9 mouse cellular contexts compared by ENCODE assay signal in genomic region chr11:43349564-43349963, GRCm38 (mm10).
A peak's percentile ranks its signal among the peaks of the same experiment; 100 is the strongest.
DNase-seq lines count a peak whose midpoint lies in the region; TF ChIP-seq lines count a peak whose summit lies in the region.
"Had no signal": no experiment of that assay in that cellular context is flagged by ENCODE, and none has a peak within 500 bp of the region (broad histone marks: within the 10 kb centered on the region; RNA-seq: fewer than 3 reads in every experiment).

No protein-coding gene starts in this region.

- no peak overlapping the region for H3K4me3 ChIP-seq in layer of hippocampus, adult 2 months
- H3K4me3 ChIP-seq in ES-E14 (ENCODE audit: insufficient read depth in 1 of 2, low read depth in 1 of 2, low read length in 2 of 2, poor library complexity in 1 of 2, severe bottlenecking in 1 of 2): no peak overlapping the region
- H3K4me3 ChIP-seq in embryonic facial prominence, embryonic 10.5 days: no peak overlapping the region
- H3K4me3 ChIP-seq: forebrain, embryonic 12.5 days; liver, embryonic 15.5 days had no signal

- no peaks in the 10 kb centered on the region for H3K4me1 ChIP-seq in ES-E14 (ENCODE audit: control insufficient read depth in 2 of 2, insufficient read depth in 2 of 2, low read length in 2 of 2, poor library complexity in 1 of 2)
- peaks cover 13% of the 10 kb centered on the region for H3K4me1 ChIP-seq in embryonic facial prominence, embryonic 10.5 days
- H3K4me1 ChIP-seq: liver, embryonic 15.5 days had no signal

- no peak for DNase-seq in layer of hippocampus, adult 2 months (ENCODE audit: low spot score in 2 of 2)
- no peak for DNase-seq in layer of hippocampus, postnatal 25 days (ENCODE audit: extremely low spot score in 1 of 2, low spot score in 1 of 2)
- DNase-seq in ES-E14 (ENCODE audit: low read depth, low spot score) (peak; percentile 34), WW6 (ENCODE audit: low read depth, low spot score) (peak; percentile 34)
- peak; percentile 54 for DNase-seq in lung, postnatal 25 days (ENCODE audit: low spot score)
- DNase-seq in spleen, postnatal 10 days (ENCODE audit: low spot score in 2 of 2): no peak
- DNase-seq in embryonic facial prominence, embryonic 10.5 days (ENCODE audit: low spot score): no peak

- 53% methylated on average over 7 of the region's 7 CpGs for WGBS in embryonic facial prominence, embryonic 10.5 days

- peak; percentile 15; the same call in 1 of the 2 replicates for TF ChIP-seq CTCF in layer of hippocampus, adult 2 months (conservative IDR thresholded peaks at IDR 0.05)

- no peak overlapping the region for H3K9ac ChIP-seq in ES-E14 (ENCODE audit: insufficient read depth, low read depth, low read length, poor library complexity, severe bottlenecking)
- H3K9ac ChIP-seq: forebrain, embryonic 12.5 days; liver, embryonic 15.5 days had no signal

- peak overlapping the region; percentile 72; the same call in 1 of the 2 replicates for H3K27ac ChIP-seq in layer of hippocampus, adult 2 months
- no peak overlapping the region for H3K27ac ChIP-seq in ES-E14 (ENCODE audit: insufficient read depth, low read depth, low read length, poor library complexity, severe bottlenecking)
- H3K27ac ChIP-seq in embryonic facial prominence, embryonic 10.5 days (replicated peaks): no peak overlapping the region
- H3K27ac ChIP-seq: forebrain, embryonic 12.5 days; liver, embryonic 15.5 days had no signal

- no peaks in the 10 kb centered on the region for H3K27me3 ChIP-seq in embryonic facial prominence, embryonic 10.5 days (replicated peaks; ENCODE audit: low read depth, poor library complexity, severe bottlenecking)
- H3K27me3 ChIP-seq: forebrain, embryonic 12.5 days; liver, embryonic 15.5 days had no signal

- H3K9me3 ChIP-seq in ES-E14 (ENCODE audit: control insufficient read depth, insufficient read depth, low read depth, low read length): no peaks in the 10 kb centered on the region
- H3K9me3 ChIP-seq in embryonic facial prominence, embryonic 10.5 days: no peaks in the 10 kb centered on the region
- H3K9me3 ChIP-seq: forebrain, embryonic 12.5 days; liver, embryonic 15.5 days had no signal

- in situ Hi-C loops in ES-E14 (cut with MboI; ENCODE audit: low sequenced_read_pairs in 2 of 2, unreplicated experiment in 2 of 2): no loop called here

- no peaks in the 10 kb centered on the region for H3K36me3 ChIP-seq in ES-E14 (ENCODE audit: control insufficient read depth, insufficient read depth, low read length, poor library complexity, severe bottlenecking)
- H3K36me3 ChIP-seq in embryonic facial prominence, embryonic 10.5 days (replicated peaks): no peaks in the 10 kb centered on the region
- H3K36me3 ChIP-seq: forebrain, embryonic 12.5 days; liver, embryonic 15.5 days had no signal

TF ChIP-seq in ES-E14, 5 proteins besides CTCF, POLR2A, EP300 and RAD21:
- no peak for TF ChIP-seq ZNF384 (IDR thresholded peaks at IDR 0.05; ENCODE audit: low read depth, low read length)
- TF ChIP-seq ZC3H11A (IDR thresholded peaks at IDR 0.05; ENCODE audit: borderline replicate concordance, low read depth, low read length): no peak
- TF ChIP-seq CHD2 (IDR thresholded peaks at IDR 0.05; ENCODE audit: low read depth, low read length): no peak

Comparison
In these comparisons a context has a peak if more than half of its experiments do, and no peak if none do; other contexts are left out.
1. DNase-seq: peak in ES-E14 (single experiment), WW6 (single experiment) and lung, postnatal 25 days (single experiment); none in layer of hippocampus, adult 2 months (0 of 2), layer of hippocampus, postnatal 25 days (0 of 2), spleen, postnatal 10 days (0 of 2) and embryonic facial prominence, embryonic 10.5 days (single experiment).